In the genomic region with DNA sequence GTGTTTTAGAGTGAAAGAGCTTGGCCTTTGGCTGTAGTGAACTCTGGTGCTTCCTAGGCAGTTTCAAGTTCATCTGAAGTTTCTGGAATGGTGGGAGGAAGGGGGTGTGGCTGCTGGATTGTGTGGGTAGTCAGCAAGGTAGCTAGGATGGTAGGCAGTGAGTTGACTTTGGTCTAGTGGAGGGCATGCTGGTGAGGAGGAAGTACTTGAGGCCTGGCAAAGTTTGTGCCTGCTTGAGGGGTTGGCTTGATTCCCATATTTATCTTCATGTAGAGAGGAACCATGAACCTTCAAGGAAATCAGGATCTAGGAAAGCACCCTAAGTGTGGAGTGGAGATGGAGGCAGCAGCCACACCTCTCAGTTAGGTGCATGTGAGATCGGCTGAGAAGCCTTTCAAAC, we compare ENCODE assay signal across 25 mouse cellular contexts. TPM values are rescaled to one million over a fixed set of nuclear protein-coding genes. Genes with fewer than 3 reads are reported as not detected.
A peak's percentile ranks its signal among the peaks of the same experiment; 100 is the strongest.
DNase-seq lines count a peak whose midpoint lies in the region; ATAC-seq and TF ChIP-seq lines count a peak whose summit lies in the region.
"Had no signal": no experiment of that assay in that cellular context is flagged by ENCODE, and none has a peak within 500 bp of the region (broad histone marks: within the 10 kb centered on the region; RNA-seq: fewer than 3 reads in every experiment).

No protein-coding gene starts in this region.

- peaks cover 15% of the 10 kb centered on the region for H3K4me1 ChIP-seq in intestine, embryonic 16.5 days (ENCODE audit: control insufficient read depth, insufficient read depth, low read length)
- no peaks in the 10 kb centered on the region for H3K4me1 ChIP-seq in intestine, embryonic 15.5 days (replicated peaks)
- H3K4me1 ChIP-seq in liver, embryonic 12.5 days = peaks cover 42% of the 10 kb centered on the region
- peaks cover 30% of the 10 kb centered on the region for H3K4me1 ChIP-seq in liver, postnatal 0 days (ENCODE audit: insufficient read depth)
- H3K4me1 ChIP-seq: embryonic facial prominence, embryonic 10.5 days; limb, embryonic 15.5 days had no signal

- no peak for DNase-seq in liver, postnatal 0 days
- peak; percentile 49 for DNase-seq in lung, postnatal 10 days
- no peak for DNase-seq in heart, postnatal 36 days
- DNase-seq in spleen, postnatal 4 days (ENCODE audit: low spot score in 2 of 2) = no peak
- no peak for DNase-seq in cerebellum, postnatal 14 days
- DNase-seq: adrenal gland, adult 2 months; cerebellum, postnatal 36 days; gastrocnemius, postnatal 36 days; heart, postnatal 10 days; midbrain, embryonic 14.5 days; spleen, adult 18-20 months; thymus, postnatal 14 days had no signal

- no peak for ATAC-seq in intestine, embryonic 16.5 days
- no peak for ATAC-seq in intestine, embryonic 15.5 days
- ATAC-seq in liver, embryonic 12.5 days = no peak
- no peak for ATAC-seq in liver, postnatal 0 days
- ATAC-seq: forebrain, embryonic 14.5 days had no signal

- no peak for TF ChIP-seq EP300 in liver, postnatal 0 days (IDR thresholded peaks at IDR 0.05; ENCODE audit: low read depth)

- H3K4me2 ChIP-seq in intestine, embryonic 16.5 days (ENCODE audit: low read depth, low read length) = no peak overlapping the region
- no peak overlapping the region for H3K4me2 ChIP-seq in intestine, embryonic 15.5 days (replicated peaks)
- no peak overlapping the region for H3K4me2 ChIP-seq in liver, embryonic 12.5 days
- no peak overlapping the region for H3K4me2 ChIP-seq in liver, postnatal 0 days (ENCODE audit: low read depth, low read length)
- H3K4me2 ChIP-seq: hindbrain, embryonic 14.5 days; limb, embryonic 15.5 days had no signal

- peak overlapping the region; percentile 42; the same call in 1 of the 2 replicates for H3K27ac ChIP-seq in intestine, embryonic 16.5 days (ENCODE audit: low read length)
- no peak overlapping the region for H3K27ac ChIP-seq in intestine, embryonic 15.5 days
- H3K27ac ChIP-seq in liver, embryonic 12.5 days = peak overlapping the region; percentile 42; the same call in 1 of the 2 replicates
- no peak overlapping the region for H3K27ac ChIP-seq in liver, postnatal 0 days (ENCODE audit: low read depth)
- H3K27ac ChIP-seq: embryonic facial prominence, embryonic 10.5 days; heart, embryonic 10.5 days; hindbrain, embryonic 14.5 days; kidney, postnatal 0 days; limb, embryonic 15.5 days had no signal

- intact Hi-C loops in heart, postnatal 36 days (cut with DNase I) = no loop called here

- no peak overlapping the region for H3K4me3 ChIP-seq in intestine, embryonic 16.5 days (ENCODE audit: low read length)
- no peak overlapping the region for H3K4me3 ChIP-seq in intestine, embryonic 15.5 days (replicated peaks)
- H3K4me3 ChIP-seq in liver, embryonic 12.5 days = no peak overlapping the region
- no peak overlapping the region for H3K4me3 ChIP-seq in liver, postnatal 0 days (ENCODE audit: low read depth, low read length)
- H3K4me3 ChIP-seq: embryonic facial prominence, embryonic 10.5 days; erythroblast, embryonic 14.5 days; heart, embryonic 10.5 days; limb, embryonic 15.5 days; myocyte had no signal

- TF ChIP-seq CTCF in liver, postnatal 0 days (IDR thresholded peaks at IDR 0.05; ENCODE audit: low read depth) = no peak

- no peak overlapping the region for H3K9ac ChIP-seq in intestine, embryonic 16.5 days (ENCODE audit: low read depth, low read length)
- no peak overlapping the region for H3K9ac ChIP-seq in intestine, embryonic 15.5 days
- H3K9ac ChIP-seq in liver, embryonic 12.5 days = no peak overlapping the region
- H3K9ac ChIP-seq in liver, postnatal 0 days (replicated peaks) = no peak overlapping the region
- H3K9ac ChIP-seq: hindbrain, embryonic 14.5 days; limb, embryonic 15.5 days had no signal

- H3K36me3 ChIP-seq in intestine, embryonic 16.5 days (ENCODE audit: control insufficient read depth, insufficient read depth, low read length) = peaks cover 20% of the 10 kb centered on the region; the same call in 1 of the 2 replicates
- peaks cover 25% of the 10 kb centered on the region for H3K36me3 ChIP-seq in intestine, embryonic 15.5 days
- H3K36me3 ChIP-seq in liver, embryonic 12.5 days = peaks cover 94% of the 10 kb centered on the region
- peaks cover 54% of the 10 kb centered on the region for H3K36me3 ChIP-seq in liver, postnatal 0 days (replicated peaks; ENCODE audit: insufficient read depth, low read length)

- no peaks in the 10 kb centered on the region for H3K9me3 ChIP-seq in intestine, embryonic 16.5 days (ENCODE audit: control insufficient read depth, low read length)
- no peaks in the 10 kb centered on the region for H3K9me3 ChIP-seq in intestine, embryonic 15.5 days
- no peaks in the 10 kb centered on the region for H3K9me3 ChIP-seq in liver, embryonic 12.5 days (replicated peaks)
- H3K9me3 ChIP-seq in liver, postnatal 0 days (ENCODE audit: low read length) = no peaks in the 10 kb centered on the region
- H3K9me3 ChIP-seq: embryonic facial prominence, embryonic 10.5 days; heart, embryonic 10.5 days; limb, embryonic 15.5 days had no signal

- WGBS in intestine, embryonic 16.5 days = 79% methylated on average over 1 of the region's 1 CpGs
- 93% methylated on average over 1 of the region's 1 CpGs for WGBS in intestine, embryonic 15.5 days
- WGBS in liver, embryonic 12.5 days (ENCODE audit: insufficient replicate concordance) = 72% methylated on average over 1 of the region's 1 CpGs
- 69% methylated on average over 1 of the region's 1 CpGs for WGBS in liver, postnatal 0 days (ENCODE audit: insufficient replicate concordance)

- H3K27me3 ChIP-seq in intestine, embryonic 16.5 days (replicated peaks; ENCODE audit: control insufficient read depth, insufficient read depth, low read length) = no peaks in the 10 kb centered on the region
- no peaks in the 10 kb centered on the region for H3K27me3 ChIP-seq in intestine, embryonic 15.5 days (replicated peaks)
- no peaks in the 10 kb centered on the region for H3K27me3 ChIP-seq in liver, embryonic 12.5 days (replicated peaks)
- no peaks in the 10 kb centered on the region for H3K27me3 ChIP-seq in liver, postnatal 0 days (ENCODE audit: insufficient read depth, low read length)
- H3K27me3 ChIP-seq: limb, embryonic 15.5 days had no signal

RNA-seq across cellular contexts. Expression of gene Aco2, which starts 21.9 kb away (rescaled TPM):
- polyA plus RNA-seq in intestine, embryonic 16.5 days (2015; fragmentation: Nextera tagmentation; extraction: Ambion mirVana) = 288 and 307 TPM in 2 replicates
- 227 and 239 TPM in 2 replicates for polyA plus RNA-seq in intestine, embryonic 15.5 days (2015; fragmentation: Nextera tagmentation; extraction: Ambion mirVana)
- polyA plus RNA-seq in liver, embryonic 12.5 days (2016; fragmentation: Nextera tagmentation; extraction: Ambion mirVana) = 131 and 132 TPM in 2 replicates
- polyA plus RNA-seq in liver, postnatal 0 days (2015; fragmentation: Nextera tagmentation; extraction: Ambion mirVana) = 86.7 and 87.0 TPM in 2 replicates
- total RNA-seq in heart, postnatal 36 days (2021) = 1,000 to 10,000 TPM; 2,177 to 2,250 TPM

RNA-seq across cellular contexts. Expression of gene Phf5a, which starts 22.3 kb away (rescaled TPM):
- polyA plus RNA-seq in intestine, embryonic 16.5 days (2015; fragmentation: Nextera tagmentation; extraction: Ambion mirVana) = 119 and 122 TPM in 2 replicates
- polyA plus RNA-seq in intestine, embryonic 15.5 days (2015; fragmentation: Nextera tagmentation; extraction: Ambion mirVana) = 120 and 152 TPM in 2 replicates
- polyA plus RNA-seq in liver, embryonic 12.5 days (2016; fragmentation: Nextera tagmentation; extraction: Ambion mirVana) = 140 and 145 TPM in 2 replicates
- 61.5 and 63.0 TPM in 2 replicates for polyA plus RNA-seq in liver, postnatal 0 days (2015; fragmentation: Nextera tagmentation; extraction: Ambion mirVana)
- 10 to 100 TPM; 35.0 to 39.8 TPM for total RNA-seq in heart, postnatal 36 days (2021)

RNA-seq across cellular contexts. Expression of gene Polr3h, which starts 32.0 kb away (rescaled TPM):
- 83.9 and 85.0 TPM in 2 replicates for polyA plus RNA-seq in intestine, embryonic 16.5 days (2015; fragmentation: Nextera tagmentation; extraction: Ambion mirVana)
- 65.5 and 80.4 TPM in 2 replicates for polyA plus RNA-seq in intestine, embryonic 15.5 days (2015; fragmentation: Nextera tagmentation; extraction: Ambion mirVana)
- polyA plus RNA-seq in liver, embryonic 12.5 days (2016; fragmentation: Nextera tagmentation; extraction: Ambion mirVana) = 87.2 and 96.3 TPM in 2 replicates
- 57.0 and 57.3 TPM in 2 replicates for polyA plus RNA-seq in liver, postnatal 0 days (2015; fragmentation: Nextera tagmentation; extraction: Ambion mirVana)
- 10 to 100 TPM in 1 of 2 experiments, 1 to 10 TPM in 1; 9.0 to 10.6 TPM for total RNA-seq in heart, postnatal 36 days (2021)

RNA-seq across cellular contexts. Expression of gene Tob2, which starts 35.4 kb away (rescaled TPM):
- 25.3 and 28.6 TPM in 2 replicates for polyA plus RNA-seq in intestine, embryonic 16.5 days (2015; fragmentation: Nextera tagmentation; extraction: Ambion mirVana)
- 25.9 and 26.0 TPM in 2 replicates for polyA plus RNA-seq in intestine, embryonic 15.5 days (2015; fragmentation: Nextera tagmentation; extraction: Ambion mirVana)
- polyA plus RNA-seq in liver, embryonic 12.5 days (2016; fragmentation: Nextera tagmentation; extraction: Ambion mirVana) = 12.8 and 14.5 TPM in 2 replicates
- polyA plus RNA-seq in liver, postnatal 0 days (2015; fragmentation: Nextera tagmentation; extraction: Ambion mirVana) = 10.9 and 12.3 TPM in 2 replicates
- 100 to 1,000 TPM in 1 of 2 experiments, 10 to 100 TPM in 1; 74.9 to 130 TPM for total RNA-seq in heart, postnatal 36 days (2021)

RNA-seq across cellular contexts. Expression of gene Csdc2, which starts 42.6 kb away (rescaled TPM):
- 11.2 and 12.4 TPM in 2 replicates for polyA plus RNA-seq in intestine, embryonic 16.5 days (2015; fragmentation: Nextera tagmentation; extraction: Ambion mirVana)
- polyA plus RNA-seq in intestine, embryonic 15.5 days (2015; fragmentation: Nextera tagmentation; extraction: Ambion mirVana) = 11.7 and 12.9 TPM in 2 replicates
- polyA plus RNA-seq in liver, embryonic 12.5 days (2016; fragmentation: Nextera tagmentation; extraction: Ambion mirVana) = 1.8 and 2.5 TPM in 2 replicates
- polyA plus RNA-seq in liver, postnatal 0 days (2015; fragmentation: Nextera tagmentation; extraction: Ambion mirVana) = 0.52 and 0.59 TPM in 2 replicates
- 10 to 100 TPM; 72.5 to 86.4 TPM for total RNA-seq in heart, postnatal 36 days (2021)
- total RNA-seq: megakaryocyte, adult 5-6 weeks; neutrophil, adult 5-6 weeks had no signal
- polyA plus RNA-seq: erythroblast, embryonic 14.5 days had no signal

Comparison
In these comparisons a context has a peak if more than half of its experiments do, and no peak if none do; other contexts are left out.
1. H3K27ac ChIP-seq: peak in intestine, embryonic 16.5 days (single experiment) and liver, embryonic 12.5 days (single experiment); none in intestine, embryonic 15.5 days (single experiment) and liver, postnatal 0 days (single experiment).